Mouse (Mus musculus) monocyte, adult 2 months (primary cell): Measurements from ENCODE around the gene Aktip.

Source experiments
- DNase-seq, 2 experiments: peaks; one replicate each; pipeline ENCODE4 v3.0.0; 2022; ENCODE audit warnings: low spot score in 2 of 2, low read depth in 1 of 2

The Aktip gene

DNA sequence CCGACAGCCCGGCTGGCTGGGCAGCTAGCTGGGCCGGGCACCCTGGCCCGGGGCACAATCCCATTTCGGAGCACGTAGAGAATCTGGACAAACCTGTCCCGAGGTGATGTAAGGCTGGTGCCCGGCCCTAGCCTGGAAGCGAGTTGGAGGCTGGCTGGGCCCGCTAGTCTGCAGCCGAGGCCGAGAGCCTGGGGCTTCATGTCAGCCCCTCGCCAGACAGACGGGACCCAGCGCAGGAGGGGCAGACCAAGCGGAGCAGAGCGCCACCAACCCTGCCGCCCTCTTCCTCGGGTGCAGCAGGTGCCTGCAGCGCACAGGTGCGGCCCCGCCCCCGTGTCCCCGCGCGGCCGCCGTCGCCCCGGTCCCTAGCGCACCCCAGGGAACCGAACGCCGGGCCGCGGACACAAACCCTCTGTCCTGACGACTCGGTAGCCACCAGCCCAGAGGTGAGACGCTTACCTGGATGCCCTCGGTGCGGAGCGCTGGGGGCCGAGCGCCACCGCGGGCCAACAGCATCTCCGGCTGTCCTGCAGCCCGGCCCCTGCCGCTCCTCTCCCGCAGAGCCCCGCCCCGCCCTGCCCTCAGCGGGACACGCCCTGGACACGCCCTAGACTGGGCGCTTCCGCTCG is 66.2 kb downstream of the Aktip start:
- DNase-seq = no peak

DNA sequence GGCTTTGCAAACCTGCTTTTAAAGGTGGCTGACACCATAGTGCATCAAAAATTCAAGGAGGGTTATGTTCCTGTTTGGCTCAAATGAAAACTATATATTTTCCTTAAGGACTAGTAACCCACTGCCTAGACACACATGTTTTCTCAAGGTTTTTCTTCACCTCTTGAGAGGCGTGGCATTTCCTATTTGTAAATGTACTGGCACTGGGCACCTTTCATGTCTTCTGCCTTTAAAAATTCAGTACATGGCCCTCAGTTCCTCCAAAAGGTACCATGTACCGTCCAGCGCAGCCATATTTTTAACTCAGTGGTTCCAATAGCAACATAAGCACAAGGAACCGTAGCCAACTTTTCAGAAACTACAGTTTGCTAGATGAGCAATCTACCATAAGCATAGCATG is 67.0 kb downstream of the Aktip start:
- DNase-seq = no peak

- no peak for DNase-seq
Measured at GRCm38 (mm10) chr8:91126786-91127185, 73.0 kb downstream of the Aktip start.

DNA sequence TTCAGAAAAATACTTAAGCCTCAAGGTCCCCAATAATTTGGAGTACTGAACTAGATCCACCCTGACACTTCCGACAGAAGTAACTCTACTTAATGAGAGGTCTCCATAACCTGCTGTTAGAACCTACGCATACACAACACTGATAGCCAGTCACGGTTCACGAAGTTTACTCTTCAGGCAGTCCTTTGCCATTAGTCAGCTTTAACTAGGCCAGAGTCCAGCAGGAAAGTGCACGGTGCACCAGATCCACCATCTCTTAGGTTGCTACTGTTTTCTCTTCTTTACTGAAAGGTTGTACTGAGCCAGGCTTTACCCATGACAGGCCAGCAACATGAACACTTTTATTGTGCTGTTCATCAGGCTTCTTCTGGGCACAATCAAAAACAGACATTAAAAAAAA is 75.5 kb downstream of the Aktip start:
- no peak for DNase-seq

DNA sequence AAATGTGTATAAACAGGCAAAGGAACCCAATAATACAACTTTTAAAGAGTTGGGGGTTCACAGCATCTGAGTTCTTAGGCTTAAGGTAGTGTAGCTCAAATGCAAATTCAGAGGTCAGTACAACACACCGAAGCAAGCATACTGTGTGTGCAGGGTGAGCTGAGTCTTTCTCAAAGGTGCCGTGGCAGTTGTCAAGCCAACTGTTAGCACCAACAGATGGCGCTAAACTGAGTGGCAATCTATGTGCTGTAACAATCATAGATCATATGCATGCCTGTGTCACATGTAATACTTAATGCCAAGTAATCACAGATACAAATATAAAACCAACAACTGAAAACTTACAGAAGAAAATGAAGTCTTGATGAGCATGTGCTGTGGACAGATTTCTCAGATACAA is 81.6 kb downstream of the Aktip start:
- no peak for DNase-seq

DNA sequence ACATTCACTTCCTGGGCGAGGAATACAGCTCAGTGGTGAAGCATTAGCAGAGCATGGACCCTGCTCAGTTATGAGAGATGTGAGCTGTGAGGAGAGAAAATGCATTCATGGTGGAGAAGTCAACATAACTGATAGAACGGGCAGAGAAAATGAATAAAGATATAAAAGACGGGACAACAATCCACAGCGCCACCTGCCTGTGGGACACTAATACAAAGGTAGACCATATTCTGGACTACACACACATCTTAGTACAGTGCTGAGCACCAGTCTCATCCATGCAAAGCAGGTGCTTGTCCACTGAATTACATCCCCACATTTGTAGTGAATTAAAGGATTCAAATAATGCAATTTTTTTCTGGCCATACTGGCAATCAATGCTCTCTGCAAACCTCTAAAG is 82.2 kb downstream of the Aktip start:
- DNase-seq = no peak

GRCm38 (mm10) chr8:91114910-91115309 is 84.9 kb downstream of the Aktip start:
- DNase-seq = no peak

DNA sequence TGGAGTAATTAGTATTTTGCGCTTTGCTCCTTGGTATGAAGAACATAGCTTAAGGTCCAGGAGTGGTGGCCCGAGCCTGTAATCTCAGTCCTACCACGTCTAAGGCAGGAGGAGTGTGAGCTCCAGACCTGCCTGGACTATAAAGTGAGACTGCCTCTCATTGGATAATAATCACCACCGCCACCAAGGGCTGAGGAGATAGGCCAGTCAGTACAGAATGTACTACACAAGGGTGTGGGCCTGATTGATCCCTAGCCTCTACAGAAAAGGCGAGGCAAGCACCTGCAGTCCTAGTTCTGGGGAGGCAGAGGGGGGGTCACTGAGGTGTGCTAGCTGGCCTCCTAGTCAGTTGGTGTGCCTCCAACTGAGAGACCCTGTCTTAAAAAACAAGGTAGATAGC is 85.3 kb downstream of the Aktip start:
- DNase-seq = no peak

DNA sequence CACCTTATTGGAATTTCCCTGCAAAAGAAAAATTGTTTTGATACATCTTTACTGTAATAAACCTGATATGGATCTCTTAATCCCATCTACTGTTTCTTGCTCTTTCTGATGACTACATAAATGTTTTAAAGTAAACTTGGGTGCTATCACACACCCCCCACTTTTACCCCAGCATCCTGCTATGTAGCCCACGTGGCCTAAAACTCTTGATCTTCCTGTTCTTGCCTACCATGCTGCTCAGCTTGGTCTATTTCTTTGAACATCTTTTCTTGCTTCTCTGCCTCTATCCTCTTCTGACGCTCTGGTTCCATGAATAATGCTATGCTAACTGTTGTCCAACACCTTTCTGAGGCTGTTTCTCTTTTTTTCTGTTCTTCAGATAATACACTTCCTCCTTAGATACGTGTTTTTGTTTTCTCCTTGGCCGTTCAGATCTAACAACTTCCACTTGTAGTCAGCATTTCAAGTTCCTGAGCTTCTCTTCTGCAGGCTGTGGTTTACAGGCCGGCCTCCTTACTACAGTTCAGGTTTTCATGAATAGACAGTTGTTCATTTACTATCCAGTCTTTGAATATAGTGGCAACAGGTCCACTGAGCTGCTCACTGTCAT is 87.8 kb downstream of the Aktip start:
- DNase-seq = no peak

GRCm38 (mm10) chr8:91106271-91106670 is 93.5 kb downstream of the Aktip start:
- DNase-seq = no peak

DNA sequence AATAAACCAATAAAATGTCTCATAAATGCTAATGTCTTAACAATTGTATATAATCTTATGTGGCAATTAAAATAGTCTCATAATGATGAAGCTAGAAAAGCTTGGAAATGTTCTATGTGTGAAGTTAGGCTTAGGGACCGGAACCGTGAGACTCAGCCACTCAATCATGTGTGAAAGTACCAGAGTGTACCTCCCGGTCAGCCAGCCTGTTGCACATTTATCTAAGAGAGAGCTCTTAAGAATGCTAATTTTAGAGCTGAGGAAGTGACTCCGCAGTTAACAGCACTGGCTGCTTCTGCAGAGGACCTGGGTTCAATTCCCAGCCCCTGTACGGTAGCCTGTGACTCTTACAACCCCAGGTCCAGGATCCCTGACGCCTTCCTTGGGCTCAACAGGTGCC is 101.7 kb downstream of the Aktip start:
- DNase-seq = no peak

GRCm38 (mm10) chr8:91094135-91094534 is 105.6 kb downstream of the Aktip start:
- no peak for DNase-seq

- DNase-seq = no peak
Measured at GRCm38 (mm10) chr8:91089601-91090000, 110.2 kb downstream of the Aktip start.

GRCm38 (mm10) chr8:91088452-91088851 is 111.3 kb downstream of the Aktip start:
- no peak for DNase-seq

GRCm38 (mm10) chr8:91082428-91082827 is 117.3 kb downstream of the Aktip start:
- DNase-seq = no peak

- peak in 1 of 2 experiments; percentile 24 for DNase-seq
Measured at GRCm38 (mm10) chr8:91081911-91082310, 117.9 kb downstream of the Aktip start.

DNA sequence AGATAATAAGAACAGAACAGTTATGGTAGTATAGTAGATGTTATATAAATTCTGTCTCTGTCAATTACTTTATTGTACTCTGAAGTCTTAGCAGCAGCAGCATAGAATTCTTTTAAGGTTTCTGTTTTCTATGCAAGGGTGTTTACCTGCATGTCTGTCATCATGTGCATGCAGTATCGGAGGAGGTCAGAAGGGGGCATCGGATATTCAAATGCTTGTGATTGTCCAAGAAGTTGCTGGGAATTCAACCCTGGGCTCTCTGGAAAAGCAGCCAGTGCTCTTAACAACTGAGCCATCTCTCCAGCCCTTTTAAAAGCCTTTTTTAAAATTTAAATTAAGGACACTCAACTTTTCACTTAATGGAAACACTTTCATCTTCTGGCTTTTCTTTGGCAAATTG is 120.1 kb downstream of the Aktip start:
- DNase-seq = no peak

GRCm38 (mm10) chr8:91077077-91077867 is 122.5 kb downstream of the Aktip start:
- no peak for DNase-seq

DNA sequence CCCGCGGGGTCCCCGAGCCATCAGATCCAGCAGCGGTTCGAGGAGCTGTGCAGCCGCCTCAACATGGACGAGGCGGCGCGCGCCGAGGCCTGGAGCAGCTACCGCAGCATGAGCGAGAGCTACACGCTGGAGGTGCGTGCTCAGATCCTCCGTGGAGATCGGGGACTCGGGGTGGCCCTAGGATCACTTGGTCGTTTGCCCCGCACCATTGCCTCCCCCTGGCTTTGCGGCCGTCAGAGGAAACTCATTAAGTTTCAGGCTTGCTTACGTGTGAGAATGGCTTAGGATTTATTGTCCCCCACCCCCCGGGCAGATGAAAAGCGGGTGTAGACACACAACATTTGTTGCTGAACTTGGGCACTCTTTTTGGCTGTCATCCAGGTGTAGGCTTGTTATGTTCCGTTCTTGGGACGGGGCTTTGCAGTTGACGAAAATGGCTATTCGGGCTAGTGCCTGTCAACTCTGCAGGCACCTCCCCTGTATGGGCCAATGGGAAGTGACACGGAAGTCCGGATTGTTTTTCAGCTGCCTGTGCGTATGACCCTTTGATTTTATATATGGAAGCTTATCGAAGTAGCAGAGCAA is 129.4 kb downstream of the Aktip start:
- DNase-seq = peak; percentile 38 to 71

DNA sequence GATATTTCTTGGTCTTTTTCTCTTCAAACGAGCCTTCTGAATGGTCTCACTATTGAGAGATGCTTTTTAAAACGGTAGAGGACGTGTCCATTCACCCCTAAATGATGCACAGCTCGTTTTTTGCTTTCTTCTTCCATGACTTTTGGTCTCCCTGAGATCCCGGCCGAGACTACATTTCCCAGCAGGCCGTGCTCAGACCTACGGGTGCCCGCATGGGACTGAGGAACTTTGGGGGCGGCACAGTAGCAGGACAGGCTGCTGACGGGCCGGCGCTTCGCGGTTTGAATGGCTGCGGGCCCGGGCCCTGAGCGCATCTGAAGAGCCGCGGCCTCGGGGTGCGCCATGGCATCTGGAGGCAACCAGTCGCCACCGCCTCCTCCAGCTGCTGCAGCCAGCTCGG is 129.9 kb downstream of the Aktip start, which contains the start of gene Rbl2:
Rbl2 (plus strand) TSS at position 224 of the 400 bp plus-strand sequence.
- DNase-seq = peak; percentile 75 to 89

DNA sequence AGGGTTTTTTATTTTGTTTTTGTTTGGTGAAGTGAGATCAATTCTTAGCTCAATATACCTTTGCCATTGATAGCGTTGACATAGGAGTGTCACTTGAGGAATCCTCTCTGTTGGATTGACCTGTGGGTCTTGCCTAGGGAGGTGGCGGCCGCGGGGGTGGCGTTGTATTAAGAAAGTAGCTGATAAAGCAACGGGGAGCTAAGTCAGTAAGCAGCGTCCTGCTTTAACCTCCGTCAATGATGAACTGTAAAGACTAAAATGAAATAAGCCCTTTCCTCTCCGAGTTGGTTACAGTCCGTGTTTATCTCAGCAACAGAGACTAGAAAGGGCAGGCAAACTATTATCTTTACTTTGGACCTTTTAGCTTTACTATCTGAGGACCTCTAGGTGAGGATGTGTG is 130.4 kb downstream of the Aktip start:
- no peak for DNase-seq

- DNase-seq = no peak
Measured at GRCm38 (mm10) chr8:91065179-91065578, 134.6 kb downstream of the Aktip start.
